Mouse (Mus musculus) heart, postnatal 36 days (tissue): Measurements from ENCODE around the gene Ppp1r26. TPM values are rescaled to one million over a fixed set of nuclear protein-coding genes. Genes with fewer than 3 reads are reported as not detected.
A peak's percentile ranks its signal among the peaks of the same experiment; 100 is the strongest.

Experiments used
- DNase-seq, 2 experiments: peaks; one replicate each; pipeline ENCODE4 v3.0.0; 2021 to 2022
- intact Hi-C: fragments of 180-260 bp; cut with DNase I; formaldehyde crosslinking; loops from one replicate; pipeline ENCODE4 v1.15.1; 2025
- total RNA-seq, 2 experiments: library from RNA; stranded (reverse); gene quantifications; 2 replicates each; pipeline ENCODE4 v1.2.3; 2021

The Ppp1r26 gene
- total RNA-seq, 2 experiments from 2014 or later: 3.2 to 4.7 TPM

DNA sequence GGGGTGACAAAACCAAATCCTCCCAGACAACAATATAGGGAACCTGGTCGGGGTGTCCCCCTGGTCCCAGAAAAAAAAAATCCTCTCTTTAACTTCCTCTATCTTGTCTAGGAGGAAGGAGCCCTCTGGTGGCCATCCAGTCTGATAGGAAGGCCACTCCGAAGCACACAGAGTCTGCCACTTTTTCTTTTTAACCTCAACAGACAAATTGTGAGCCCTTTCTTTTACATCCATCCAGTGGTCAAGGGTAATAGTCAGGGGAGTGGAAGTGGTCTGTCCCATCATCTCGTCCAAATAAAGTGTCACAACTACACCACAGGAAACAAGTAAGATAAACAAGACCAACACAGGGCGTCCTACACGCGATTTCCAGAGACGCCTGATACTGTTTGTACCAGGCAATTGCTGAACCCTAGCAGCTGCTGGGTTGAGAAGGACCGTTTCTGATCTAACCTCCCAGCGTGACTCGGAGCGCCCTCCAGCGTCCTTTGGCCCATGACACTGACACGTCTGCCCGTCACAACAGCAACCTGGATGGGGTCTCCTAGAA, 48.7 kb downstream of the Ppp1r26 start:
- no peak for DNase-seq
- intact Hi-C loops: no loop called here

DNA sequence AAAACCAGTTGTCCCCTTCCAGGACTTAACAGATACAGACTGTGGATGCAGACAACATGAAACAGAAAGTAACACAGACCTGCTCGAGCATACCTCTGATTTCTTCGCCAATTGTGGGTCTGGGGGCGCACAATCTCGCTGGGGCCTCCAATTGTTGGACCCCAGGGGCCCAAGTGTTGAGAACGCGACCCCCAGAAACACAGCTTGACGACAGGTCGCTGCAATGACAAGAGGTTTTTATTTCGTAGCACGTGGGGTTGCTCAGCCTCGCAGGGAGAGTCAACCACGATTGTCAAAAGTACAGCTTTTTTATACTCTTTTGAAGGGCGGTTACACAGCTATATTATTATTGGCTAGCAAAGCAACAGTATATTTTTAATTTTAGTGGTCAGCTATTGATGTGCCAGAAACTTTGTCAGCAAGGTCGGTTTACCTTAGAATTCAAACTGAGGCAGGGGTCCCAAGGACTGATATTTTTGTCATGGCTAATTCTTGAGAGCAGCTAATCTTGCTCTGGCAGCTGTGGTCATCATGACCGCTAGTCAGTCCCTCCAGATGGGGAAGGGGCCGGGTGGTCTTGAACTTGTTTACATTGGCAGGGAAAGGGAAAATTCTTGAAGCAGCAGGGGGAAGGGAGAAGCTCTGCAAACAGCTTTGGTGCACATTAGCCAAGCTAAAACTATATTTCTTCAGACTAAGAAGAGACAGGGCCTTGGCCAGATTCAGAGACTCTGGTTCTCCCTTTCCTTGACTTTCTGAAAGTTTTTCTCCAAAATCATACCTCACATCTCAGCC, 49.4 kb downstream of the Ppp1r26 start:
- intact Hi-C loops: no loop called here
- DNase-seq: no peak

DNA sequence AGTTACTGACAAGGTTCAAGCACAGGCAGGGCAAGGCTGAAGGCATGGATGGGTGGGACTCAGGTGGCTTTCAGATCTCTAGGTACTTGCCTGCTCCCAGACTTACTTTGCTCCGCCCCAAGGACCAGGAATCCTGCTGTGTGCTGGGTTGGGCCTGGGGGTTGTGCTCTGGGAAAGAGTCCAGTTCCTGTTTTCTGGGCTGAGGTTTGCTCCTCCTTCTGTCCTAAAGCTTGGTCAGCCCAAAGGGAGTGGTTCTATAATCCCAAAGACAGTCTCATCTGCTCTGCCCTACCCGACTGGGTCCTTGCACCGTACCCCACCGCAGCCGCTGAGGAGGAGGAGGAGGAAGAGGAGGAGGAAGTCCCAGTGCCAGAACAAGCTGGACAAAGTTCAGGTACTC, 50.1 kb downstream of the Ppp1r26 start, which contains the start of gene Gbgt1:
TSS of gene Gbgt1 (plus strand) at position 221 of the 400 bp plus-strand sequence.
- peak in 1 of 2 experiments; percentile 9 for DNase-seq
- intact Hi-C loops: no loop called here

DNA sequence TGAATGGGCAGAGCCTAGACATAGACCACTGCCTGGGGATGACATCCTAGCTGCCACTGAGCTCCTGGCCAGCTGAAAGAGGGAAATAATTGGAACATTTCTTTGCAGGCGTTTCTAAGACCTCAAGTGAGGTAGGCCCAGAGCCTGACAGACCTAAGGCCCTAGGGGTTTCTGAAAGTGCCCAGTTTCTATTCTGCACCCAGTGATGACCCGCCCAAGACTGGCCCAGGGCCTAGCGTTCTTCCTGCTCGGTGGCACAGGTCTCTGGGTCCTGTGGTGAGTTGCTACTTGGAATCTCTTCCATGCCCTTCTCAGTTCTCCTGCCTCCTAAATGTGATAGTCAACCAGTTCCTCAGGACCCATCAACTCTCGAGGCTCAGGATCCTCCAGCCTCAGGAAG, 51.0 kb downstream of the Ppp1r26 start:
- DNase-seq: no peak
- intact Hi-C loops: no loop called here

DNA sequence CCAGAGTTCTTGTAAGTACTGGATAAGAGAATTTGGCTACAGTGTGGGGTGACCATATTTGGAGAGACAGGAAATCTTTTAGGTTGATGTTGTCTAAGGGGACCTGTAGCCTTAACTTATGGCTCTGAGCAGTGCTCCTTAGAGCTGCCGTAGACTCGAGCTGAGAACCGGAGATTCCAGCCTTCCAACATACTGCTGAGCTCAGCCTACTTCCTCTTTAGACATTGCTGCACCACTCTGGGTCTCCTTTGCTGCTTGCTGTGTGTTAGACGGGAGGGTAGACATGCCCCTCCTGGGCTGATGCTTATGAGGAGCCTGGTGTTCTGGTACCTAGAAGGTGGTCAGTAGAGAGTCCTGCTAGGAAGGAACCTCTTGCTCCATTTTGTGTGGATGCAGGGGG, 51.8 kb downstream of the Ppp1r26 start:
- no peak for DNase-seq
- intact Hi-C loops: no loop called here

DNA sequence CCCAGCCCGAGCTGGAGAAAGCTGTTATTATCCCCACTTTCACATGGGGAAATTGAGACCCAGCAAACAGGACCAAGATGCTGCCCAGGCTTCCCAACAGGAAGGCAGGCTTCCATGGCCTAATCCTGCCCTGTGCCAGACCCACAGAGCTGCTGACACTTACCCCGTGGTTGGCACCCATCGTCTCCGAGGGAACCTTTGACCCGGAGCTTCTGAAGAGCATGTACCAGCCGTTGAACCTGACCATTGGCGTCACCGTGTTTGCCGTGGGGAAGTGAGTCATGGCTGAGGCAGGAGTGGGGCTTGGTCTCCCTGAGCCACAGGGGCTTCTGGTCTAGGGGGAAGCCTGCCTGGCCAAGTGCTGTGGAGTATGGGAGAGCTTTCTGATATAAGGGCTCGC, 56.4 kb downstream of the Ppp1r26 start:
- no peak for DNase-seq
- intact Hi-C loops: no loop called here

DNA sequence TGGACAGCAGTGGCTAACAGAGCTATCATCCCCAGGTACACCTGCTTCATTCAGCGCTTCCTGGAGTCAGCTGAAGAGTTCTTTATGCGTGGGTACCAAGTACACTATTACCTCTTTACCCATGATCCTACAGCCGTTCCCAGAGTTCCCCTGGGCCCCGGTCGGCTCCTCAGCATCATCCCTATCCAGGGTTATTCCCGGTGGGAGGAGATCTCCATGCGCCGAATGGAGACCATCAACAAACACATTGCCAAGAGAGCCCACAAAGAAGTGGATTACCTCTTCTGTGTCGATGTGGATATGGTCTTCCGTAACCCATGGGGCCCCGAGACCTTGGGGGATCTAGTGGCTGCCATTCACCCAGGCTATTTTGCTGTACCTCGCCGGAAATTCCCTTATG, 58.1 kb downstream of the Ppp1r26 start:
- intact Hi-C loops: no loop called here
- DNase-seq: no peak

Other genes with a start within 250 kb of the Ppp1r26 start
- not detected for gene 1700007K13Rik, start 19.5 kb downstream of the Ppp1r26 start, total RNA-seq
- 10 to 100 TPM; 38.2 to 41.8 TPM for gene Mrps2, start 21.3 kb downstream of the Ppp1r26 start, total RNA-seq
- 1 to 10 TPM; 2.6 to 3.7 TPM for gene Gbgt1, start 50.1 kb downstream of the Ppp1r26 start, total RNA-seq
- gene Gm10134, start 59.3 kb downstream of the Ppp1r26 start, total RNA-seq: 1 to 10 TPM in 1 of 2 experiments, under 1 TPM in 1; 0.84 to 1.3 TPM
- gene Ralgds, start 66.3 kb downstream of the Ppp1r26 start, total RNA-seq: 10 to 100 TPM; 13.3 to 13.6 TPM
- gene Cel, start 116.6 kb downstream of the Ppp1r26 start, total RNA-seq: not detected
- 10 to 100 TPM in 1 of 2 experiments, 1 to 10 TPM in 1; 9.6 to 11.5 TPM for gene Gtf3c5, start 137.0 kb downstream of the Ppp1r26 start, total RNA-seq
- not detected for gene Gfi1b, start 175.2 kb downstream of the Ppp1r26 start, total RNA-seq
- 10 to 100 TPM; 26.2 to 26.3 TPM for gene Tsc1, start 194.4 kb downstream of the Ppp1r26 start, total RNA-seq